Mouse (Mus musculus) right cerebral cortex, postnatal 14 days (tissue): Measurements from ENCODE around the gene Snap91.

Experiments
- DNase-seq: peaks from one replicate; pipeline ENCODE4 v3.0.0; 2022

Gene Snap91

GRCm38 (mm10) chr9:86742959-86743911 is 137.2 kb downstream of the Snap91 start, which contains the start of gene Prss35:
TSS of gene Prss35 (plus strand) at chr9:86743649.
- DNase-seq, result peak; percentile 23

GRCm38 (mm10) chr9:86739971-86740370 is 140.5 kb downstream of the Snap91 start:
- no peak for DNase-seq

GRCm38 (mm10) chr9:86738801-86739200 is 141.7 kb downstream of the Snap91 start:
- no peak for DNase-seq

GRCm38 (mm10) chr9:86738067-86738466 is 142.4 kb downstream of the Snap91 start:
- DNase-seq, result no peak

- DNase-seq, result no peak
Measured at GRCm38 (mm10) chr9:86736991-86737390, 143.5 kb downstream of the Snap91 start.

- no peak for DNase-seq
Measured at GRCm38 (mm10) chr9:86734795-86735194, 145.7 kb downstream of the Snap91 start.

- DNase-seq, result no peak
Measured at GRCm38 (mm10) chr9:86734357-86734756, 146.1 kb downstream of the Snap91 start.

- no peak for DNase-seq
Measured at GRCm38 (mm10) chr9:86729811-86730210, 150.6 kb downstream of the Snap91 start.

- no peak for DNase-seq
Measured at GRCm38 (mm10) chr9:86729084-86729483, 151.4 kb downstream of the Snap91 start.

GRCm38 (mm10) chr9:86728214-86728814 is 152.1 kb downstream of the Snap91 start:
- DNase-seq, result no peak

GRCm38 (mm10) chr9:86726381-86726720 is 154.1 kb downstream of the Snap91 start:
- DNase-seq, result no peak

- DNase-seq, result no peak
Measured at GRCm38 (mm10) chr9:86725604-86726380, 154.7 kb downstream of the Snap91 start.

GRCm38 (mm10) chr9:86725066-86725465 is 155.4 kb downstream of the Snap91 start:
- no peak for DNase-seq

- DNase-seq, result no peak
Measured at GRCm38 (mm10) chr9:86720794-86721193, 159.7 kb downstream of the Snap91 start.

- DNase-seq, result no peak
Measured at GRCm38 (mm10) chr9:86720227-86720626, 160.2 kb downstream of the Snap91 start.

GRCm38 (mm10) chr9:86717119-86717518 is 163.3 kb downstream of the Snap91 start:
- DNase-seq, result no peak

GRCm38 (mm10) chr9:86716540-86716939 is 163.9 kb downstream of the Snap91 start:
- no peak for DNase-seq
